Mouse (Mus musculus) neural tube, embryonic 15.5 days (tissue): Measurements from ENCODE around the gene Stmnd1. TPM values are rescaled to one million over a fixed set of nuclear protein-coding genes. Genes with fewer than 3 reads are reported as not detected.
A peak's percentile ranks its signal among the peaks of the same experiment; 100 is the strongest.

Source experiments
- ATAC-seq: fragments of 200-750 bp; cut with Nextera tagmentation; 2 replicates; pipeline ENCODE4 v1.8.0; 2017; ENCODE audit warnings: mild to moderate bottlenecking, moderate TSS enrichment, moderate library complexity; ENCODE audit not compliant: low FRiP score
- H3K27ac ChIP-seq: fragments of 300-500 bp; sonication (generic); replicated peaks from 2 replicates; pipeline ENCODE4 v1.5.1; 2015; ENCODE audit warnings: mild to moderate bottlenecking, inconsistent platforms
- H3K27me3 ChIP-seq: fragments of 300-500 bp; sonication (generic); replicated peaks from 2 replicates; pipeline ENCODE4 v1.6.1; 2015; ENCODE audit warnings: inconsistent platforms
- H3K36me3 ChIP-seq: fragments of 300-500 bp; sonication (generic); 2 replicates; pipeline ENCODE4 v1.6.1; 2015; ENCODE audit warnings: inconsistent platforms
- H3K4me1 ChIP-seq: fragments of 300-500 bp; sonication (generic); 2 replicates; pipeline ENCODE4 v1.6.1; 2015; ENCODE audit warnings: inconsistent platforms
- H3K4me2 ChIP-seq: fragments of 300-500 bp; sonication (generic); 2 replicates; pipeline ENCODE4 v1.6.1; 2015; ENCODE audit warnings: inconsistent platforms, mild to moderate bottlenecking, moderate library complexity
- H3K4me3 ChIP-seq: fragments of 300-500 bp; sonication (generic); replicated peaks from 2 replicates; pipeline ENCODE4 v1.5.1; 2015; ENCODE audit warnings: mild to moderate bottlenecking, inconsistent platforms
- H3K9ac ChIP-seq: fragments of 300-500 bp; sonication (generic); replicated peaks from 2 replicates; pipeline ENCODE4 v1.6.1; 2015; ENCODE audit warnings: mild to moderate bottlenecking, inconsistent platforms
- H3K9me3 ChIP-seq: fragments of 300-500 bp; sonication (generic); replicated peaks from 2 replicates; pipeline ENCODE4 v1.6.1; 2016; ENCODE audit warnings: inconsistent platforms
- WGBS: fragments of 180-500 bp; shearing (Covaris S2); methylation state at CpG from one replicate; pipeline ENCODE4 v1.1.7; 2015; ENCODE audit warnings: mixed read lengths; 5-methylcytosine and 5-hydroxymethylcytosine counted together
- polyA plus RNA-seq: library from polyadenylated mRNA; unstranded; fragments of >200 nt; fragmentation: Nextera tagmentation; extraction: Ambion mirVana; gene quantifications from 2 replicates; pipeline ENCODE4 v1.2.1, GENCODE M21; 2015

The Stmnd1 gene
- polyA plus RNA-seq, 1 experiment from 2014 or later: 0.33 TPM

GRCm38 (mm10) chr13:46346830-46347512, 73.5 kb downstream of the Stmnd1 start:
- WGBS: 86% methylated on average over 10 of the region's 10 CpGs
- Histone ChIP-seq H3K36me3 (no peaks in the 10 kb centered on the region), H3K27me3 (no peaks in the 10 kb centered on the region), H3K9me3 (no peaks in the 10 kb centered on the region), H3K27ac (no peak overlapping the region), H3K4me1 (peaks cover 7% of the 10 kb centered on the region; the same call in 1 of the 2 replicates), H3K9ac (no peak overlapping the region), H3K4me2 (no peak overlapping the region), H3K4me3 (no peak overlapping the region)
- ATAC-seq: no peak

- no peaks in the 10 kb centered on the region for H3K36me3 ChIP-seq
- H3K27ac ChIP-seq: peak overlapping the region; percentile 62
- peak; percentile 88 for ATAC-seq
- H3K9me3 ChIP-seq: no peaks in the 10 kb centered on the region
- 36% methylated on average over 3 of the region's 3 CpGs for WGBS
- no peak overlapping the region for H3K9ac ChIP-seq
- no peak overlapping the region for H3K4me3 ChIP-seq
- no peaks in the 10 kb centered on the region for H3K27me3 ChIP-seq
- peaks cover 7% of the 10 kb centered on the region; the same call in 1 of the 2 replicates for H3K4me1 ChIP-seq
- no peak overlapping the region for H3K4me2 ChIP-seq
Observed at GRCm38 (mm10) chr13:46349664-46350063, 76.1 kb downstream of the Stmnd1 start.

Other genes starting within 250 kb of the Stmnd1 start
- gene Rbm24, start 144.7 kb downstream of the Stmnd1 start, polyA plus RNA-seq: 2.1 and 4.2 TPM in 2 replicates
- gene Cap2, start 228.1 kb downstream of the Stmnd1 start, polyA plus RNA-seq: 6.2 and 7.0 TPM in 2 replicates